24 mouse cellular contexts compared by ENCODE assay signal in genomic region chr2:148605425-148605930, GRCm38 (mm10).
DNase-seq lines count a peak whose midpoint lies in the region; ATAC-seq lines count a peak whose summit lies in the region.
"Had no signal": no experiment of that assay in that cellular context is flagged by ENCODE, and none has a peak within 500 bp of the region (broad histone marks: within the 10 kb centered on the region; RNA-seq: fewer than 3 reads in every experiment).

No protein-coding gene starts in this region.

- no peaks in the 10 kb centered on the region for H3K9me3 ChIP-seq in embryonic facial prominence, embryonic 14.5 days (ENCODE audit: control insufficient read depth, low read length)
- no peaks in the 10 kb centered on the region for H3K9me3 ChIP-seq in embryonic facial prominence, embryonic 10.5 days
- no peaks in the 10 kb centered on the region for H3K9me3 ChIP-seq in midbrain, embryonic 13.5 days
- H3K9me3 ChIP-seq: embryonic facial prominence, embryonic 15.5 days; hindbrain, embryonic 10.5 days; hindbrain, embryonic 13.5 days; intestine, embryonic 15.5 days had no signal

- no peak for ATAC-seq in embryonic facial prominence, embryonic 14.5 days (ENCODE audit: low read depth)
- no peak for ATAC-seq in midbrain, embryonic 13.5 days
- ATAC-seq: forebrain, embryonic 14.5 days; forebrain, postnatal 0 days; hindbrain, embryonic 16.5 days; intestine, embryonic 15.5 days; Patski had no signal

- H3K4me2 ChIP-seq in embryonic facial prominence, embryonic 14.5 days (ENCODE audit: low read depth, low read length): no peak overlapping the region
- H3K4me2 ChIP-seq in midbrain, embryonic 13.5 days (replicated peaks): no peak overlapping the region
- H3K4me2 ChIP-seq: embryonic facial prominence, embryonic 15.5 days; heart, embryonic 11.5 days; hindbrain, embryonic 13.5 days; intestine, embryonic 15.5 days had no signal

- H3K4me1 ChIP-seq in embryonic facial prominence, embryonic 14.5 days (ENCODE audit: control insufficient read depth, insufficient read depth, low read length): no peaks in the 10 kb centered on the region
- no peaks in the 10 kb centered on the region for H3K4me1 ChIP-seq in embryonic facial prominence, embryonic 10.5 days
- no peaks in the 10 kb centered on the region for H3K4me1 ChIP-seq in midbrain, embryonic 13.5 days (replicated peaks)
- H3K4me1 ChIP-seq: embryonic facial prominence, embryonic 15.5 days; hindbrain, embryonic 10.5 days; hindbrain, embryonic 13.5 days; intestine, embryonic 15.5 days had no signal

- no peak overlapping the region for H3K27ac ChIP-seq in embryonic facial prominence, embryonic 14.5 days (replicated peaks; ENCODE audit: low read depth, low read length)
- no peak overlapping the region for H3K27ac ChIP-seq in embryonic facial prominence, embryonic 10.5 days (replicated peaks)
- no peak overlapping the region for H3K27ac ChIP-seq in midbrain, embryonic 13.5 days
- H3K27ac ChIP-seq: embryonic facial prominence, embryonic 15.5 days; hindbrain, embryonic 10.5 days; hindbrain, embryonic 13.5 days; intestine, embryonic 15.5 days had no signal

- intact Hi-C loops in left cerebral cortex, postnatal 25 days (cut with DNase I): no loop called here

- H3K27me3 ChIP-seq in embryonic facial prominence, embryonic 14.5 days (replicated peaks; ENCODE audit: control insufficient read depth, insufficient read depth, low read length): no peaks in the 10 kb centered on the region
- no peaks in the 10 kb centered on the region for H3K27me3 ChIP-seq in embryonic facial prominence, embryonic 10.5 days (replicated peaks; ENCODE audit: low read depth, poor library complexity, severe bottlenecking)
- no peaks in the 10 kb centered on the region for H3K27me3 ChIP-seq in midbrain, embryonic 13.5 days
- H3K27me3 ChIP-seq: embryonic facial prominence, embryonic 15.5 days; hindbrain, embryonic 13.5 days; intestine, embryonic 15.5 days; Patski had no signal

- WGBS in embryonic facial prominence, embryonic 14.5 days: 47% methylated on average over 2 of the region's 2 CpGs
- 66% methylated on average over 2 of the region's 2 CpGs for WGBS in embryonic facial prominence, embryonic 10.5 days
- WGBS in midbrain, embryonic 13.5 days: 68% methylated on average over 2 of the region's 2 CpGs

- no peak overlapping the region for H3K4me3 ChIP-seq in embryonic facial prominence, embryonic 14.5 days (ENCODE audit: low read depth, low read length)
- no peak overlapping the region for H3K4me3 ChIP-seq in embryonic facial prominence, embryonic 10.5 days
- no peak overlapping the region for H3K4me3 ChIP-seq in midbrain, embryonic 13.5 days (replicated peaks)
- H3K4me3 ChIP-seq: embryonic facial prominence, embryonic 15.5 days; hindbrain, embryonic 10.5 days; hindbrain, embryonic 13.5 days; intestine, embryonic 15.5 days had no signal

- no peak overlapping the region for H3K9ac ChIP-seq in embryonic facial prominence, embryonic 14.5 days (ENCODE audit: low read depth, low read length)
- no peak overlapping the region for H3K9ac ChIP-seq in midbrain, embryonic 13.5 days (replicated peaks)
- H3K9ac ChIP-seq: embryonic facial prominence, embryonic 15.5 days; forebrain, postnatal 0 days; hindbrain, embryonic 13.5 days; intestine, embryonic 15.5 days had no signal

- DNase-seq in embryonic facial prominence, embryonic 14.5 days (ENCODE audit: low spot score): peak; percentile 4
- no peak for DNase-seq in embryonic facial prominence, embryonic 10.5 days (ENCODE audit: low spot score)
- DNase-seq in urinary bladder, postnatal 14 days (ENCODE audit: low spot score): peak; percentile 8
- no peak for DNase-seq in urinary bladder, adult 18-20 months (ENCODE audit: low spot score in 2 of 2)
- peak; percentile 27 for DNase-seq in adipocyte (ENCODE audit: low spot score)
- no peak for DNase-seq in left cerebral cortex, postnatal 25 days (ENCODE audit: low spot score in 2 of 2)
- DNase-seq: adrenal gland, postnatal 10 days; cerebellum, adult 11-12 months; cerebellum, adult 8-10 months; cerebellum, postnatal 10 days; cerebellum, postnatal 36 days; embryo, embryonic 11 days; forebrain, postnatal 0 days; gastrocnemius, postnatal 25 days; kidney, adult 11 months had no signal

- H3K36me3 ChIP-seq in embryonic facial prominence, embryonic 14.5 days (ENCODE audit: control insufficient read depth, insufficient read depth, low read length): no peaks in the 10 kb centered on the region
- H3K36me3 ChIP-seq in embryonic facial prominence, embryonic 10.5 days (replicated peaks): no peaks in the 10 kb centered on the region
- no peaks in the 10 kb centered on the region for H3K36me3 ChIP-seq in midbrain, embryonic 13.5 days
- H3K36me3 ChIP-seq: embryonic facial prominence, embryonic 15.5 days; hindbrain, embryonic 10.5 days; hindbrain, embryonic 13.5 days; intestine, embryonic 15.5 days had no signal

Comparison
In these comparisons a context has a peak if more than half of its experiments do, and no peak if none do; other contexts are left out.
1. DNase-seq: peak in embryonic facial prominence, embryonic 14.5 days (single experiment), urinary bladder, postnatal 14 days (single experiment) and adipocyte (single experiment); none in embryonic facial prominence, embryonic 10.5 days (single experiment), urinary bladder, adult 18-20 months (0 of 2) and left cerebral cortex, postnatal 25 days (0 of 2).